Comparison of ENCODE assay signal across 1 mouse cellular context in genomic region chr9:56264308-56265021, GRCm38 (mm10).
TF ChIP-seq lines count a peak whose summit lies in the region.

No protein-coding gene starts in this region.

TF ChIP-seq in CH12.LX, 34 proteins besides CTCF, POLR2A, EP300 and RAD21 (continued from another document):
- TF ChIP-seq USF1 (IDR thresholded peaks at IDR 0.05; ENCODE audit: low read depth, low read length) (peak; percentile 6; the same call in 1 of the 2 replicates), ZC3H11A (IDR thresholded peaks at IDR 0.05; ENCODE audit: low read depth, low read length) (0 out of 2 replicates have a peak, but pooled peaks have one; percentile 13), RCOR1 (conservative IDR thresholded peaks at IDR 0.05; ENCODE audit: low read depth, low read length) (no peak), TBP (conservative IDR thresholded peaks at IDR 0.05; ENCODE audit: low read depth, low read length) (peak; percentile 33; the same call in 1 of the 2 replicates), SMC3 (IDR thresholded peaks at IDR 0.05; ENCODE audit: low read depth, low read length) (peak; percentile 90), MYC (IDR thresholded peaks at IDR 0.05; ENCODE audit: low read depth, low read length) (0 out of 2 replicates have a peak, but pooled peaks have one; percentile 26), HCFC1 (IDR thresholded peaks at IDR 0.05; ENCODE audit: low read depth, low read length) (peak; percentile 20; the same call in 1 of the 2 replicates), UBTF (IDR thresholded peaks at IDR 0.05; ENCODE audit: low read depth, low read length) (no peak)
